Mouse (Mus musculus) heart, adult 18-20 months (tissue): Measurements from ENCODE around the gene Hormad1. TPM values are rescaled to one million over a fixed set of nuclear protein-coding genes. Genes with fewer than 3 reads are reported as not detected.
"Not testable (repeated sequence)": the region's sequence is repeated elsewhere in the genome, so short reads cannot be mapped to it uniquely, and the experiment has no call there.

Experiments
- DNase-seq, 2 experiments: peaks; one replicate each; pipeline ENCODE4 v3.0.0; 2021 to 2022; ENCODE audit warnings: mixed read lengths in 1 of 2
- long read RNA-seq, 2 experiments: library from polyadenylated mRNA; stranded (forward); transcript quantifications; one replicate each; pipeline ENCODE4 v2.0.0; 2021
- total RNA-seq, 2 experiments: library from RNA; stranded (reverse); gene quantifications; 2 replicates each; pipeline ENCODE4 v1.2.3; 2021

Gene Hormad1
- not detected for total RNA-seq
- long read RNA-seq, experiment 1, partial matches to known transcripts: 0 of 1 reads
- long read RNA-seq, experiment 1, other reads (novel, unspliced or antisense): 1 of 1 reads
- long read RNA-seq, experiment 2: 0 reads

- DNase-seq: no peak
Observed at GRCm38 (mm10) chr3:95559437-95559836, at the start of gene Hormad1. Gene Hormad1 (plus strand): TSS chr3:95559677.

GRCm38 (mm10) chr3:95511611-95512180 lies 47.8 kb upstream of the Hormad1 start:
- DNase-seq: no peak

GRCm38 (mm10) chr3:95516614-95517041 lies 42.8 kb upstream of the Hormad1 start:
- DNase-seq: no peak

GRCm38 (mm10) chr3:95517493-95517898 lies 42.0 kb upstream of the Hormad1 start:
- DNase-seq: peak; percentile 51 to 80

GRCm38 (mm10) chr3:95518891-95519290 lies 40.6 kb upstream of the Hormad1 start:
- peak in 1 of 2 experiments; percentile 49 for DNase-seq

GRCm38 (mm10) chr3:95519315-95519714 lies 40.2 kb upstream of the Hormad1 start:
- no peak for DNase-seq

GRCm38 (mm10) chr3:95520100-95520499 lies 39.4 kb upstream of the Hormad1 start:
- DNase-seq: no peak

- DNase-seq: peak; percentile 36 to 63
Observed at GRCm38 (mm10) chr3:95521168-95521567, 38.3 kb upstream of the Hormad1 start.

- DNase-seq: peak in 1 of 2 experiments; percentile 47
Observed at GRCm38 (mm10) chr3:95523662-95524061, 35.8 kb upstream of the Hormad1 start.

- DNase-seq: no peak
Observed at GRCm38 (mm10) chr3:95524673-95525072, 34.8 kb upstream of the Hormad1 start.

GRCm38 (mm10) chr3:95526111-95526510 lies 33.4 kb upstream of the Hormad1 start:
- DNase-seq: no peak

- peak in 1 of 2 experiments; percentile 29 for DNase-seq
Observed at GRCm38 (mm10) chr3:95526622-95527211, 32.8 kb upstream of the Hormad1 start, which contains the start of gene Ctss. Gene Ctss (plus strand): TSS chr3:95526786.

- DNase-seq: peak in 1 of 2 experiments; percentile 47
Observed at GRCm38 (mm10) chr3:95529814-95530213, 29.7 kb upstream of the Hormad1 start.

GRCm38 (mm10) chr3:95531025-95531424 lies 28.5 kb upstream of the Hormad1 start:
- DNase-seq: no peak

GRCm38 (mm10) chr3:95533364-95533763 lies 26.1 kb upstream of the Hormad1 start:
- no peak for DNase-seq

- no peak for DNase-seq
Observed at GRCm38 (mm10) chr3:95534927-95535326, 24.6 kb upstream of the Hormad1 start.

- no peak for DNase-seq
Observed at GRCm38 (mm10) chr3:95538936-95539335, 20.5 kb upstream of the Hormad1 start.

- DNase-seq: no peak
Observed at GRCm38 (mm10) chr3:95539837-95540236, 19.6 kb upstream of the Hormad1 start.

- DNase-seq: not testable (repeated sequence)
Observed at GRCm38 (mm10) chr3:95541186-95541585, 18.3 kb upstream of the Hormad1 start.

GRCm38 (mm10) chr3:95542171-95542570 lies 17.3 kb upstream of the Hormad1 start:
- no peak for DNase-seq

- no peak for DNase-seq
Observed at GRCm38 (mm10) chr3:95542981-95543380, 16.5 kb upstream of the Hormad1 start.

GRCm38 (mm10) chr3:95550176-95550575 lies 9.3 kb upstream of the Hormad1 start:
- DNase-seq: no peak

- no peak for DNase-seq
Observed at GRCm38 (mm10) chr3:95553986-95554385, 5.5 kb upstream of the Hormad1 start.

- no peak for DNase-seq
Observed at GRCm38 (mm10) chr3:95560738-95561137, 1.3 kb downstream of the Hormad1 start.
